ENCODE assay signal across 7 mouse cellular contexts in the genomic region with DNA sequence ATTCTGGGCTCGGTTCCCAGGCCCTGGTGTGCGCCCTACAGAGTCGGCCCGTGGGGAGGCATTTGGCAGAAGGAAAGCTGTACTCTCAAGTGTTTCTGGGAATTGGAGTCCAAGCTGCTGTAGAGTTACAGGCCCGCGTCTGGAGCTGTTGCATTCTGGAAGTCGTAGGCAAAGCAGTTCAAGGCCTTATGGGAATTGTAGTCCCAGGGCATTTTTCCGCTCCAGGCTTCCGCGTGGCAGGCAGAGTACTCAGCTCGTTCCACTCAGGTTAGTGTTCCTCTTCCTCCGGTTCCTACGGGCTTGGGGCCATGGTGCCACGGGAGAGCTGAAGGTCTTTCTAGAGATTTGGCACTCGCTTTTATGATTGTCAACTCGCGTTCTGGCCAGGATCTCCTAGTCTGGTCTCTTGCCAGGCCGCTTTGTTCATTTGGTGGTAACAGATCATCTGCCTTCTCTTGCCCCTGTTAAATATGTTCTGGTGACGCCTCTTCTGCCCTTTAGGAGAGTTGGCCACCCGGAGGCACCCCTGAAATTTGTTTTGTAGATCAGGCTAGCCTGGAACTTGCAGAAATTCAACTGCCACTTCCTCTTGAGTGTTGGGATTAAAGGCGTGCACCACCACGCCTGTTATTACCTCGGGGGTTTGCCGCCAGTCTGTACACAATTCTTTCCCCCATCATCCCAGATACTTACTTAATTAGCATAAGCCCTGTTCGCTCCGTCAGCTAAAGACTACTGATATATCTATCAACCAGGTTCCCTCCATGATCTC. TPM values are rescaled to one million over a fixed set of nuclear protein-coding genes. Genes with fewer than 3 reads are reported as not detected.
DNase-seq lines count a peak whose midpoint lies in the region; ATAC-seq lines count a peak whose summit lies in the region.

A gene (plus strand): TSS at position 208 of the 772 bp plus-strand sequence.

- H3K4me3 ChIP-seq in intestine, embryonic 16.5 days (ENCODE audit: low read length) = peak within 1 kb of the TSS; percentile 78
- peak within 1 kb of the TSS; percentile 67 for H3K4me3 ChIP-seq in midbrain, embryonic 11.5 days (ENCODE audit: low read depth, low read length)

- intact Hi-C loops in left cerebral cortex, postnatal 36 days (cut with DNase I) = loop anchor here (5.0 kb wide), 2 partner anchors 85 to 110 kb away; a partner anchor contains a TSS

- peak; percentile 95 for DNase-seq in adrenal gland, adult 8-10 months
- peak; percentile 83 for DNase-seq in embryo, embryonic 9.5 days (ENCODE audit: extremely low spot score)
- peak; percentile 75 to 91 for DNase-seq in gastrocnemius, postnatal 4 days (ENCODE audit: low spot score in 2 of 2)
- DNase-seq in left cerebral cortex, postnatal 36 days (ENCODE audit: low spot score in 2 of 2) = peak; percentile 84 to 90
- peak; percentile 98 for DNase-seq in midbrain, embryonic 11.5 days (ENCODE audit: low spot score, missing footprints)
- peak; percentile 94 for DNase-seq in skeletal muscle tissue, adult 2 months (ENCODE audit: low read depth, low spot score)

- H3K27me3 ChIP-seq in intestine, embryonic 16.5 days (replicated peaks; ENCODE audit: control insufficient read depth, insufficient read depth, low read length) = no peaks in the 10 kb centered on the region
- no peaks in the 10 kb centered on the region for H3K27me3 ChIP-seq in midbrain, embryonic 11.5 days (ENCODE audit: control insufficient read depth, insufficient read depth, low read length)

- peaks cover 7% of the 10 kb centered on the region; the same call in 1 of the 2 replicates for H3K9me3 ChIP-seq in intestine, embryonic 16.5 days (ENCODE audit: control insufficient read depth, low read length)
- no peaks in the 10 kb centered on the region for H3K9me3 ChIP-seq in midbrain, embryonic 11.5 days (ENCODE audit: control insufficient read depth, low read length)

- peaks cover 8% of the 10 kb centered on the region for H3K4me1 ChIP-seq in intestine, embryonic 16.5 days (ENCODE audit: control insufficient read depth, insufficient read depth, low read length)
- H3K4me1 ChIP-seq in midbrain, embryonic 11.5 days (ENCODE audit: control insufficient read depth, insufficient read depth, low read length) = peaks cover 6% of the 10 kb centered on the region; the same call in 1 of the 2 replicates

- peak; percentile 94 for ATAC-seq in intestine, embryonic 16.5 days
- peak; percentile 95 for ATAC-seq in midbrain, embryonic 11.5 days (ENCODE audit: low FRiP score)

- 1% methylated on average over 26 of the region's 26 CpGs for WGBS in intestine, embryonic 16.5 days
- WGBS in midbrain, embryonic 11.5 days = under 1% methylated on average over 26 of the region's 26 CpGs

- H3K36me3 ChIP-seq in intestine, embryonic 16.5 days (ENCODE audit: control insufficient read depth, insufficient read depth, low read length) = peaks cover 21% of the 10 kb centered on the region
- peaks cover 19% of the 10 kb centered on the region for H3K36me3 ChIP-seq in midbrain, embryonic 11.5 days (ENCODE audit: control insufficient read depth, insufficient read depth, low read length)

- H3K27ac ChIP-seq in intestine, embryonic 16.5 days (ENCODE audit: low read length) = peak within 1 kb of the TSS; percentile 68
- no peak within 1 kb of the TSS; the same call in 1 of the 2 replicates for H3K27ac ChIP-seq in midbrain, embryonic 11.5 days (ENCODE audit: low read depth, low read length)

- H3K9ac ChIP-seq in intestine, embryonic 16.5 days (ENCODE audit: low read depth, low read length) = peak within 1 kb of the TSS; percentile 82
- H3K9ac ChIP-seq in midbrain, embryonic 11.5 days (ENCODE audit: low read length) = peak within 1 kb of the TSS; percentile 80

- H3K4me2 ChIP-seq in intestine, embryonic 16.5 days (ENCODE audit: low read depth, low read length) = peak within 1 kb of the TSS; percentile 69
- H3K4me2 ChIP-seq in midbrain, embryonic 11.5 days = peak within 1 kb of the TSS; percentile 74

RNA-seq across cellular contexts. Expression of the gene that starts here (rescaled TPM):
- total RNA-seq in adrenal gland, adult 8-10 months (2022) = 10 to 100 TPM; 11.5 to 13.4 (median 12.6) TPM
- total RNA-seq in gastrocnemius, postnatal 4 days (2021) = 1 to 10 TPM; 4.9 to 5.4 TPM
- polyA plus RNA-seq in intestine, embryonic 16.5 days (2015; fragmentation: Nextera tagmentation; extraction: Ambion mirVana) = 11.2 and 11.7 TPM in 2 replicates
- total RNA-seq in left cerebral cortex, postnatal 36 days (2021) = 1 to 10 TPM; 8.3 to 8.7 TPM
- polyA plus RNA-seq in midbrain, embryonic 11.5 days (2014; fragmentation: Nextera tagmentation; extraction: Ambion mirVana) = 9.3 and 9.9 TPM in 2 replicates
